Mouse (Mus musculus) intestine, embryonic 16.5 days (tissue): ENCODE data around the gene Taar4. TPM values are rescaled to one million over a fixed set of nuclear protein-coding genes. Genes with fewer than 3 reads are reported as not detected.

Source experiments
- ATAC-seq: fragments of 200-750 bp; cut with Nextera tagmentation; 2 replicates; pipeline ENCODE4 v1.8.0; 2017; ENCODE audit warnings: moderate TSS enrichment, moderate library complexity
- H3K27ac ChIP-seq: fragments of 300-500 bp; sonication (generic); 2 replicates; pipeline ENCODE4 v1.5.1; 2014; ENCODE audit warnings: mild to moderate bottlenecking, low read length
- H3K27me3 ChIP-seq: fragments of 300-500 bp; sonication (generic); replicated peaks from 2 replicates; pipeline ENCODE4 v1.6.1; 2014; ENCODE audit warnings: low read length, control low read depth, mixed read lengths; ENCODE audit not compliant: control insufficient read depth, insufficient read depth
- H3K36me3 ChIP-seq: fragments of 300-500 bp; sonication (generic); 2 replicates; pipeline ENCODE4 v1.6.1; 2014; ENCODE audit warnings: low read length, control low read depth; ENCODE audit not compliant: control insufficient read depth, insufficient read depth
- H3K4me1 ChIP-seq: fragments of 300-500 bp; sonication (generic); 2 replicates; pipeline ENCODE4 v1.6.1; 2014; ENCODE audit warnings: low read length, control low read depth, mixed read lengths; ENCODE audit not compliant: control insufficient read depth, insufficient read depth
- H3K4me2 ChIP-seq: fragments of 300-500 bp; sonication (generic); 2 replicates; pipeline ENCODE4 v1.6.1; 2014; ENCODE audit warnings: low read depth, low read length, control low read depth
- H3K4me3 ChIP-seq: fragments of 300-500 bp; sonication (generic); 2 replicates; pipeline ENCODE4 v1.5.1; 2014; ENCODE audit warnings: mild to moderate bottlenecking, low read length
- H3K9ac ChIP-seq: fragments of 300-500 bp; sonication (generic); 2 replicates; pipeline ENCODE4 v1.6.1; 2014; ENCODE audit warnings: low read depth, low read length
- H3K9me3 ChIP-seq: fragments of 300-500 bp; sonication (generic); 2 replicates; pipeline ENCODE4 v1.6.1; 2016; ENCODE audit warnings: low read length, control low read depth; ENCODE audit not compliant: control insufficient read depth
- WGBS: fragments of 180-500 bp; shearing (Covaris S2); extraction: QIAGEN DNeasy Blood & Tissue Kit; methylation state at CpG from one replicate; pipeline ENCODE4 v1.1.7; 2014; 5-methylcytosine and 5-hydroxymethylcytosine counted together
- polyA plus RNA-seq: library from polyadenylated mRNA; unstranded; fragments of >200 nt; fragmentation: Nextera tagmentation; extraction: Ambion mirVana; gene quantifications from 2 replicates; pipeline ENCODE4 v1.2.1, GENCODE M21; 2015

Taar4 gene
- not detected in 2 replicates for polyA plus RNA-seq

GRCm38 (mm10) chr10:23960444-23960915, at the start of gene Taar4:
Taar4 (plus strand) TSS chr10:23960494.
- Histone ChIP-seq H3K4me3 (no peak within 1 kb of the TSS), H3K4me2 (no peak within 1 kb of the TSS), H3K36me3 (no peaks in the 10 kb centered on the region), H3K9ac (no peak within 1 kb of the TSS), H3K9me3 (no peaks in the 10 kb centered on the region), H3K4me1 (no peaks in the 10 kb centered on the region), H3K27ac (no peak within 1 kb of the TSS), H3K27me3 (no peaks in the 10 kb centered on the region)
- no peak for ATAC-seq
- 94% methylated on average over 13 of the region's 13 CpGs for WGBS

- ATAC-seq: no peak
- H3K27me3 ChIP-seq: no peaks in the 10 kb centered on the region
- H3K9ac ChIP-seq: no peak within 1 kb of the TSS
- 85% methylated on average over 4 of the region's 4 CpGs for WGBS
- H3K4me2 ChIP-seq: no peak within 1 kb of the TSS
- H3K4me3 ChIP-seq: no peak within 1 kb of the TSS
- H3K9me3 ChIP-seq: no peaks in the 10 kb centered on the region
- H3K4me1 ChIP-seq: no peaks in the 10 kb centered on the region
- H3K36me3 ChIP-seq: no peaks in the 10 kb centered on the region
- no peak within 1 kb of the TSS for H3K27ac ChIP-seq
Observed at GRCm38 (mm10) chr10:23920056-23920455, 40.2 kb upstream of the Taar4 start, which contains the start of gene Taar1. Taar1 (plus strand) TSS chr10:23920356.

- no peak for ATAC-seq
- no peak overlapping the region for H3K4me2 ChIP-seq
- no peaks in the 10 kb centered on the region for H3K27me3 ChIP-seq
- no peak overlapping the region for H3K27ac ChIP-seq
- H3K36me3 ChIP-seq: no peaks in the 10 kb centered on the region
- H3K9me3 ChIP-seq: no peaks in the 10 kb centered on the region
- no peak overlapping the region for H3K4me3 ChIP-seq
- no peak overlapping the region for H3K9ac ChIP-seq
- H3K4me1 ChIP-seq: no peaks in the 10 kb centered on the region
- 56% methylated on average over 3 of the region's 3 CpGs for WGBS
Observed at GRCm38 (mm10) chr10:23922468-23922867, 37.8 kb upstream of the Taar4 start.

GRCm38 (mm10) chr10:23923941-23924340, 36.4 kb upstream of the Taar4 start:
- H3K27me3 ChIP-seq: no peaks in the 10 kb centered on the region
- H3K4me1 ChIP-seq: no peaks in the 10 kb centered on the region
- H3K9me3 ChIP-seq: no peaks in the 10 kb centered on the region
- 83% methylated on average over 2 of the region's 2 CpGs for WGBS
- no peak overlapping the region for H3K4me3 ChIP-seq
- H3K27ac ChIP-seq: no peak overlapping the region
- no peak overlapping the region for H3K4me2 ChIP-seq
- no peaks in the 10 kb centered on the region for H3K36me3 ChIP-seq
- ATAC-seq: no peak
- H3K9ac ChIP-seq: no peak overlapping the region

GRCm38 (mm10) chr10:23937613-23938012, 22.7 kb upstream of the Taar4 start:
- no peak for ATAC-seq
- H3K9ac ChIP-seq: no peak overlapping the region
- no peak overlapping the region for H3K4me3 ChIP-seq
- H3K4me2 ChIP-seq: no peak overlapping the region
- no peaks in the 10 kb centered on the region for H3K36me3 ChIP-seq
- H3K9me3 ChIP-seq: no peaks in the 10 kb centered on the region
- WGBS: 28% methylated on average over 4 of the region's 4 CpGs
- no peaks in the 10 kb centered on the region for H3K4me1 ChIP-seq
- no peak overlapping the region for H3K27ac ChIP-seq
- no peaks in the 10 kb centered on the region for H3K27me3 ChIP-seq

- Histone ChIP-seq H3K9ac (no peak within 1 kb of the TSS), H3K4me2 (no peak within 1 kb of the TSS), H3K27ac (no peak within 1 kb of the TSS), H3K27me3 (no peaks in the 10 kb centered on the region), H3K4me1 (no peaks in the 10 kb centered on the region), H3K36me3 (no peaks in the 10 kb centered on the region), H3K9me3 (no peaks in the 10 kb centered on the region), H3K4me3 (no peak within 1 kb of the TSS)
- ATAC-seq: no peak
- 50% methylated on average over 6 of the region's 6 CpGs for WGBS
Observed at GRCm38 (mm10) chr10:23938312-23938711, 22.0 kb upstream of the Taar4 start, which contains the start of gene Taar2. Taar2 (plus strand) TSS chr10:23938572.

GRCm38 (mm10) chr10:23942465-23942864, 17.8 kb upstream of the Taar4 start:
- no peak overlapping the region for H3K4me2 ChIP-seq
- H3K9ac ChIP-seq: no peak overlapping the region
- H3K36me3 ChIP-seq: no peaks in the 10 kb centered on the region
- H3K4me3 ChIP-seq: no peak overlapping the region
- WGBS: 79% methylated on average over 5 of the region's 5 CpGs
- ATAC-seq: no peak
- H3K27me3 ChIP-seq: no peaks in the 10 kb centered on the region
- no peak overlapping the region for H3K27ac ChIP-seq
- no peaks in the 10 kb centered on the region for H3K4me1 ChIP-seq
- no peaks in the 10 kb centered on the region for H3K9me3 ChIP-seq

- no peak overlapping the region for H3K4me2 ChIP-seq
- no peaks in the 10 kb centered on the region for H3K36me3 ChIP-seq
- no peak for ATAC-seq
- no peak overlapping the region for H3K27ac ChIP-seq
- 56% methylated on average over 7 of the region's 7 CpGs for WGBS
- H3K27me3 ChIP-seq: no peaks in the 10 kb centered on the region
- H3K9me3 ChIP-seq: no peaks in the 10 kb centered on the region
- H3K4me1 ChIP-seq: 0 out of 2 replicates have a peak, but pooled peaks cover 2% of the 10 kb centered on the region
- H3K9ac ChIP-seq: no peak overlapping the region
- H3K4me3 ChIP-seq: no peak overlapping the region
Observed at GRCm38 (mm10) chr10:23948026-23948425, 12.3 kb upstream of the Taar4 start.

GRCm38 (mm10) chr10:23949508-23950005, 10.7 kb upstream of the Taar4 start, which contains the start of gene Taar3:
Taar3 (plus strand) TSS chr10:23949558.
- Histone ChIP-seq H3K36me3 (no peaks in the 10 kb centered on the region), H3K9ac (no peak within 1 kb of the TSS), H3K9me3 (no peaks in the 10 kb centered on the region), H3K4me3 (no peak within 1 kb of the TSS), H3K27ac (no peak within 1 kb of the TSS), H3K4me2 (no peak within 1 kb of the TSS), H3K4me1 (0 out of 2 replicates have a peak, but pooled peaks cover 2% of the 10 kb centered on the region), H3K27me3 (no peaks in the 10 kb centered on the region)
- WGBS: 89% methylated on average over 16 of the region's 16 CpGs
- ATAC-seq: no peak

GRCm38 (mm10) chr10:23951714-23952113, 8.6 kb upstream of the Taar4 start:
- H3K27ac ChIP-seq: no peak overlapping the region
- no peak overlapping the region for H3K9ac ChIP-seq
- no peak overlapping the region for H3K4me3 ChIP-seq
- no peak overlapping the region for H3K4me2 ChIP-seq
- no peaks in the 10 kb centered on the region for H3K9me3 ChIP-seq
- no peak for ATAC-seq
- no peaks in the 10 kb centered on the region for H3K36me3 ChIP-seq
- no peaks in the 10 kb centered on the region for H3K27me3 ChIP-seq
- 79% methylated on average over 6 of the region's 6 CpGs for WGBS
- 0 out of 2 replicates have a peak, but pooled peaks cover 2% of the 10 kb centered on the region for H3K4me1 ChIP-seq
